Comparison of ENCODE assay signal across 8 mouse cellular contexts in genomic region chr5:148794465-148794864, GRCm38 (mm10).
DNase-seq lines count a peak whose midpoint lies in the region; ATAC-seq and TF ChIP-seq lines count a peak whose summit lies in the region.

No protein-coding gene starts in this region.

- no peaks in the 10 kb centered on the region for H3K36me3 ChIP-seq in G1E (replicated peaks)
- no peaks in the 10 kb centered on the region for H3K36me3 ChIP-seq in forebrain, postnatal 0 days (ENCODE audit: insufficient read depth)
- no peaks in the 10 kb centered on the region for H3K36me3 ChIP-seq in hindbrain, postnatal 0 days (ENCODE audit: insufficient read depth, low read length)
- H3K36me3 ChIP-seq in midbrain, embryonic 12.5 days: no peaks in the 10 kb centered on the region

- H3K9ac ChIP-seq in forebrain, postnatal 0 days: no peak overlapping the region
- H3K9ac ChIP-seq in hindbrain, postnatal 0 days (replicated peaks; ENCODE audit: low read length): no peak overlapping the region
- no peak overlapping the region for H3K9ac ChIP-seq in midbrain, embryonic 12.5 days (replicated peaks)

- H3K27me3 ChIP-seq in G1E (ENCODE audit: insufficient read depth, low read length): no peaks in the 10 kb centered on the region
- H3K27me3 ChIP-seq in forebrain, postnatal 0 days (ENCODE audit: insufficient read depth, low read length): no peaks in the 10 kb centered on the region; the same call in 1 of the 2 replicates
- no peaks in the 10 kb centered on the region for H3K27me3 ChIP-seq in hindbrain, postnatal 0 days (ENCODE audit: insufficient read depth, low read length)
- H3K27me3 ChIP-seq in midbrain, embryonic 12.5 days: peaks cover 15% of the 10 kb centered on the region; the same call in 1 of the 2 replicates

- TF ChIP-seq CTCF in G1E (IDR thresholded peaks at IDR 0.05; ENCODE audit: low read depth, low read length): no peak
- TF ChIP-seq CTCF in forebrain, postnatal 0 days (IDR thresholded peaks at IDR 0.05; ENCODE audit: low read depth): peak; percentile 74
- TF ChIP-seq CTCF in hindbrain, postnatal 0 days (IDR thresholded peaks at IDR 0.05; ENCODE audit: low read depth): peak; percentile 83

- ATAC-seq in G1E (ENCODE audit: extremely low read depth, insufficient number of reproducible peaks, low FRiP score, poor library complexity, severe bottlenecking): no peak
- no peak for ATAC-seq in forebrain, postnatal 0 days
- peak; percentile 48 for ATAC-seq in hindbrain, postnatal 0 days
- 0 out of 2 replicates have a peak, but pooled peaks have one; percentile 25 for ATAC-seq in midbrain, embryonic 12.5 days (ENCODE audit: low FRiP score, low read depth)

- intact Hi-C loops in left cerebral cortex, postnatal 36 days (cut with DNase I): loop anchor here (5.0 kb wide), 2 partner anchors 87 to 342 kb away; no protein-coding TSS in a partner anchor

- no peak for DNase-seq in G1E (ENCODE audit: low spot score)
- DNase-seq in adrenal gland, postnatal 4 days (ENCODE audit: low spot score in 2 of 2): peak; percentile 53 to 59
- DNase-seq in forebrain, postnatal 0 days: peak; percentile 28
- DNase-seq in hindbrain, postnatal 0 days (ENCODE audit: low spot score): peak; percentile 72
- DNase-seq in left cerebral cortex, postnatal 36 days (ENCODE audit: low spot score in 2 of 2): peak; percentile 27 to 44
- DNase-seq in spleen, postnatal 10 days (ENCODE audit: low spot score in 2 of 2): peak; percentile 63 to 80
- DNase-seq in Muller cell, postnatal 12 days (ENCODE audit: inconsistent ontology term): no peak

- peaks cover 85% of the 10 kb centered on the region for H3K9me3 ChIP-seq in G1E (replicated peaks)
- H3K9me3 ChIP-seq in forebrain, postnatal 0 days (ENCODE audit: low read length): no peaks in the 10 kb centered on the region
- no peaks in the 10 kb centered on the region for H3K9me3 ChIP-seq in hindbrain, postnatal 0 days (ENCODE audit: low read length)
- no peaks in the 10 kb centered on the region for H3K9me3 ChIP-seq in midbrain, embryonic 12.5 days

- H3K27ac ChIP-seq in forebrain, postnatal 0 days (ENCODE audit: low read depth, low read length): no peak overlapping the region
- H3K27ac ChIP-seq in hindbrain, postnatal 0 days: no peak overlapping the region
- H3K27ac ChIP-seq in midbrain, embryonic 12.5 days (replicated peaks): no peak overlapping the region

- peak overlapping the region; percentile 3; the same call in 1 of the 2 replicates for H3K4me3 ChIP-seq in G1E (ENCODE audit: low read depth, low read length)
- no peak overlapping the region for H3K4me3 ChIP-seq in forebrain, postnatal 0 days (ENCODE audit: low read depth, low read length)
- H3K4me3 ChIP-seq in hindbrain, postnatal 0 days (ENCODE audit: low read length): no peak overlapping the region
- H3K4me3 ChIP-seq in midbrain, embryonic 12.5 days: no peak overlapping the region

- no peak overlapping the region for H3K4me2 ChIP-seq in forebrain, postnatal 0 days (ENCODE audit: low read depth)
- no peak overlapping the region for H3K4me2 ChIP-seq in hindbrain, postnatal 0 days (ENCODE audit: low read depth, low read length)
- no peak overlapping the region for H3K4me2 ChIP-seq in midbrain, embryonic 12.5 days (replicated peaks)

- H3K4me1 ChIP-seq in G1E (ENCODE audit: insufficient read depth, low read depth, low read length): no peaks in the 10 kb centered on the region
- H3K4me1 ChIP-seq in forebrain, postnatal 0 days (ENCODE audit: insufficient read depth): no peaks in the 10 kb centered on the region
- no peaks in the 10 kb centered on the region for H3K4me1 ChIP-seq in hindbrain, postnatal 0 days (ENCODE audit: insufficient read depth, low read length)
- H3K4me1 ChIP-seq in midbrain, embryonic 12.5 days: peaks cover 17% of the 10 kb centered on the region

- 51% methylated on average over 15 of the region's 15 CpGs for WGBS in forebrain, postnatal 0 days
- WGBS in hindbrain, postnatal 0 days: 40% methylated on average over 15 of the region's 15 CpGs
- WGBS in midbrain, embryonic 12.5 days: 45% methylated on average over 15 of the region's 15 CpGs

Comparison
In these comparisons a context has a peak if more than half of its experiments do, and no peak if none do; other contexts are left out.
1. ATAC-seq: peak in hindbrain, postnatal 0 days (single experiment) and midbrain, embryonic 12.5 days (single experiment); none in G1E (single experiment) and forebrain, postnatal 0 days (single experiment).
2. DNase-seq: peak in adrenal gland, postnatal 4 days (2 of 2), forebrain, postnatal 0 days (single experiment), hindbrain, postnatal 0 days (single experiment), left cerebral cortex, postnatal 36 days (2 of 2) and spleen, postnatal 10 days (2 of 2); none in G1E (single experiment) and Muller cell, postnatal 12 days (single experiment).